ENCODE assay signal across 10 mouse cellular contexts in the genomic region with DNA sequence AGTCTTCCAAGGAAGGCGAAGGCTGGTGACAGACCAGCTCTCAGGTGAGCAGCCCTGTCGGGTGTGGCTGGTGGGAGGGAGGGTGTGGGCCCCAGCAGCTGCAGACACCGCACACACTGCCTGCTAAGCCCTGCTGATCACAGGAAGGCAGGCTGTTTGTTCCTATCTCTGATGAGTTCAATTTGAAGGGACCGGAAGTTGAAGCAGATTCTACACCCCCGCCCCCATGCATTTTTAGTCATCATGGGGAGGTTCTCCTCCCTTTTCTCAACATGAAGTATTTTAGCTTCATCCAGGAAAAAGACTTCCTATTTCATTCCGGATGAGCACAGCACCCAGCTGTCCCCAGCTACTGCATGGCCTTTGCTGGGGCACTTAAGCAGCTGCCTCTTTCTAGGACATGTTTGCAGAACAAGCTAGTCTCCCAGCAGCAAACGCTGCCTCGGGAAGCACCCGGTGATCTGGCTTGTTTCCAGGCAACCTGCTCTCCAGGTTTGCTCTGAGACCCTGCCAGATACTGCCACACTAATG. TPM values are rescaled to one million over a fixed set of nuclear protein-coding genes. Genes with fewer than 3 reads are reported as not detected.
DNase-seq lines count a peak whose midpoint lies in the region; ATAC-seq lines count a peak whose summit lies in the region.
"Had no signal": no experiment of that assay in that cellular context is flagged by ENCODE, and none has a peak within 500 bp of the region (broad histone marks: within the 10 kb centered on the region; RNA-seq: fewer than 3 reads in every experiment).

No protein-coding gene starts in this region.

- no peaks in the 10 kb centered on the region for H3K4me1 ChIP-seq in intestine, embryonic 14.5 days (replicated peaks; ENCODE audit: control insufficient read depth, insufficient read depth, low read length)
- no peaks in the 10 kb centered on the region for H3K4me1 ChIP-seq in kidney, embryonic 15.5 days

- DNase-seq in left cerebral cortex, adult 11 months (ENCODE audit: low spot score) = peak; percentile 16
- DNase-seq in left cerebral cortex, postnatal 4 days = no peak
- DNase-seq in cerebellum, adult 18-20 months = peak; percentile 44 to 52
- DNase-seq in intestine, embryonic 14.5 days (ENCODE audit: low spot score) = no peak
- DNase-seq in right cerebral cortex, postnatal 10 days (ENCODE audit: low spot score in 2 of 2) = peak; percentile 50
- no peak for DNase-seq in retina, embryonic 14.5 days (ENCODE audit: low spot score)
- no peak for DNase-seq in spleen, adult 12 weeks (ENCODE audit: low spot score)

- H3K4me3 ChIP-seq in intestine, embryonic 14.5 days (ENCODE audit: low read depth, low read length) = no peak overlapping the region
- no peak overlapping the region for H3K4me3 ChIP-seq in kidney, embryonic 15.5 days (replicated peaks)
- H3K4me3 ChIP-seq: limb, embryonic 13.5 days had no signal

- 63% methylated on average over 9 of the region's 9 CpGs for WGBS in intestine, embryonic 14.5 days
- WGBS in kidney, embryonic 15.5 days = 66% methylated on average over 9 of the region's 9 CpGs

- H3K4me2 ChIP-seq in intestine, embryonic 14.5 days (ENCODE audit: low read length) = no peak overlapping the region
- no peak overlapping the region for H3K4me2 ChIP-seq in kidney, embryonic 15.5 days
- H3K4me2 ChIP-seq: limb, embryonic 13.5 days had no signal

- intact Hi-C loops in left cerebral cortex, postnatal 4 days (cut with DNase I) = no loop called here

- no peak overlapping the region for H3K27ac ChIP-seq in intestine, embryonic 14.5 days (ENCODE audit: low read depth)
- no peak overlapping the region for H3K27ac ChIP-seq in kidney, embryonic 15.5 days
- H3K27ac ChIP-seq: limb, embryonic 13.5 days had no signal

- peaks cover 37% of the 10 kb centered on the region for H3K36me3 ChIP-seq in intestine, embryonic 14.5 days (ENCODE audit: control insufficient read depth, insufficient read depth, low read length)
- peaks cover 51% of the 10 kb centered on the region for H3K36me3 ChIP-seq in kidney, embryonic 15.5 days

- no peaks in the 10 kb centered on the region for H3K27me3 ChIP-seq in intestine, embryonic 14.5 days (replicated peaks; ENCODE audit: control insufficient read depth, insufficient read depth, low read length)
- H3K27me3 ChIP-seq in kidney, embryonic 15.5 days = no peaks in the 10 kb centered on the region
- H3K27me3 ChIP-seq: limb, embryonic 13.5 days had no signal

- ATAC-seq in intestine, embryonic 14.5 days (replicated peaks; ENCODE audit: low FRiP score, low TSS enrichment, low read depth) = 0 out of 2 replicates have a peak, but pooled peaks have one; percentile 72
- ATAC-seq in kidney, embryonic 15.5 days (replicated peaks; ENCODE audit: low FRiP score) = no peak

- H3K9me3 ChIP-seq in intestine, embryonic 14.5 days (ENCODE audit: control insufficient read depth, low read length) = no peaks in the 10 kb centered on the region
- no peaks in the 10 kb centered on the region for H3K9me3 ChIP-seq in kidney, embryonic 15.5 days (replicated peaks)
- H3K9me3 ChIP-seq: limb, embryonic 13.5 days had no signal

- no peak overlapping the region for H3K9ac ChIP-seq in intestine, embryonic 14.5 days (ENCODE audit: low read length)
- no peak overlapping the region for H3K9ac ChIP-seq in kidney, embryonic 15.5 days
- H3K9ac ChIP-seq: limb, embryonic 13.5 days had no signal

RNA-seq across cellular contexts. Expression of a gene that starts 28.0 kb away (rescaled TPM):
- under 1 TPM in 1 of 2 experiments, not detected in 1; 0.48 TPM for total RNA-seq in left cerebral cortex, postnatal 4 days (2021)
- polyA plus RNA-seq in intestine, embryonic 14.5 days (2014; fragmentation: Nextera tagmentation; extraction: Ambion mirVana) = not detected in 2 replicates
- polyA plus RNA-seq in kidney, embryonic 15.5 days (2015; fragmentation: Nextera tagmentation; extraction: Ambion mirVana) = 0.30 TPM in 1 of 2 replicates, not detected in the other
- total RNA-seq: neutrophil, adult 5-6 weeks had no signal
- polyA plus RNA-seq: limb, embryonic 13.5 days had no signal

RNA-seq across cellular contexts. Expression of a gene that starts 42.1 kb away (rescaled TPM):
- total RNA-seq in left cerebral cortex, postnatal 4 days (2021) = 10 to 100 TPM; 66.3 to 72.2 TPM
- 11.8 and 13.2 TPM in 2 replicates for polyA plus RNA-seq in intestine, embryonic 14.5 days (2014; fragmentation: Nextera tagmentation; extraction: Ambion mirVana)
- polyA plus RNA-seq in kidney, embryonic 15.5 days (2015; fragmentation: Nextera tagmentation; extraction: Ambion mirVana) = 10.6 and 11.4 TPM in 2 replicates

Comparison
In these comparisons a context has a peak if more than half of its experiments do, and no peak if none do; other contexts are left out.
1. DNase-seq: peak in left cerebral cortex, adult 11 months (single experiment), cerebellum, adult 18-20 months (2 of 2) and right cerebral cortex, postnatal 10 days (2 of 2); none in left cerebral cortex, postnatal 4 days (single experiment), intestine, embryonic 14.5 days (single experiment), retina, embryonic 14.5 days (single experiment) and spleen, adult 12 weeks (single experiment).